Mouse (Mus musculus) Patski (cell line): ENCODE measurements around the gene Hyal3. TPM values are rescaled to one million over a fixed set of nuclear protein-coding genes. Genes with fewer than 3 reads are reported as not detected.

ENCODE experiments used
- ATAC-seq: fragments of 100-300 bp; one replicate; pipeline ENCODE4 v1.8.0; 2021
- CTCF ChIA-PET: fragments of 350-600 bp; sonication (Branson Sonifier 250); formaldehyde crosslinking; loops from one replicate; lab custom pipeline; 2022; ENCODE audit warnings: inconsistent platforms; lab: Charles Lee
- POLR2A ChIA-PET: fragments of 350-600 bp; sonication (Branson Sonifier 250); formaldehyde crosslinking; loops from one replicate; lab custom pipeline; 2022; ENCODE audit warnings: antibody characterized with exemption, inconsistent platforms; lab: Charles Lee
- DNase-seq: peaks from one replicate; pipeline ENCODE4 v3.0.0-alpha.2; 2011; ENCODE audit warnings: low read depth, low spot score
- H3K27me3 ChIP-seq: fragments of 371-371 bp; one replicate; pipeline ENCODE4 v1.5.1; 2021
- CTCF ChIP-seq: fragments of 100-300 bp; IDR thresholded peaks from one replicate; pipeline ENCODE4 v1.5.1; 2021
- in situ Hi-C: fragments of 300-500 bp; cut with MboI; formaldehyde crosslinking; loops from 3 replicates; pipeline ENCODE4 v1.11.1; 2018; ENCODE audit warnings: low pct_unique_long_range_greater_than_20kb, mixed read lengths
- polyA plus RNA-seq: library from polyadenylated mRNA; unstranded; gene quantifications from one replicate; pipeline ENCODE4 v1.2.3, GENCODE M21; 2021

Hyal3 gene
- polyA plus RNA-seq, 1 experiment from 2014 or later, result 1.1 TPM

DNA sequence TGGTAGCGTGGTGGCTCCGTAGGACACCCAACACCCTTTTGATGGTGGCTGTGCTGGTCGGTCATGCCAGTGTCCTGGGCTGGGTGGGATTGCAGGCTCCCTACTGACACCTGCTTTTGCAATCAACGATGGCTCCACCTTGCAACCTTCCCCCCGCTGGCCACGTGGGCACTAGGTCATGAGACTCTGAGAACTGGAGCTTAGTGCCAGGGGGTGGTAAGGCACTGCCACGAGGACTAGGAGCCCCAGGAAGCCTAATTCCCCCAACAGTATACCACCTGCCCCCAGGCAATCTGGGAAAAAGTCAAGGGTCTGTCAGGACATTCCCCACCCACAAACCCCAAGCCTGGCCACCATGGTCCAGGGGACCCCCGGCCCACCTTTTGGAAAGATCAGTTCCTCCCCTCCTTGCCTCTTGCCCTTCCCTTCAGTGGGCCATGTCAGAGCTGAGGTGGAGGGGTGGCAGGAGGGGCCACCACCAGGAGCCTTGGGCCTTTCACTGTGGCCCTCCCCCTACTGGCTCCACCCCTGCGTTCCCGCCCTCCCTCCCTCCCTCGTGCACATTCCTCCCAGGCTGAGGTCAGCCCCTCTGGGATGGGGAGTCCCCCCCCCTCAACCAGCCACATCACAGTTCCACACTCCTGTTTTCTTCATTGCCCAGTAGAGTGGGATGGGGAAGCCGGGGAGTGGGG, 28.3 kb downstream of the Hyal3 start, which contains the start of gene Sema3b:
Gene Sema3b (minus strand): TSS at position 489 of the 692 bp plus-strand sequence.
- ATAC-seq (peak; percentile 29), DNase-seq (no peak)
- in situ Hi-C loops, result loop anchor here (5.0 kb wide), 2 partner anchors 33 to 68 kb away; partner anchors contain the start of gene Gnat1
- no peak for TF ChIP-seq CTCF
- POLR2A ChIA-PET, result interaction anchor here (0.6 to 0.9 kb wide), 3 partner anchors 22 to 791 kb away, joined by 3 read pairs; no protein-coding TSS in a partner anchor
- CTCF ChIA-PET, result interaction anchor here (1.3 to 8.4 kb wide), 2 partner anchors 33 to 129 kb away, joined by 4 to 91 read pairs; no protein-coding TSS in a partner anchor
- no peaks in the 10 kb centered on the region for H3K27me3 ChIP-seq

DNA sequence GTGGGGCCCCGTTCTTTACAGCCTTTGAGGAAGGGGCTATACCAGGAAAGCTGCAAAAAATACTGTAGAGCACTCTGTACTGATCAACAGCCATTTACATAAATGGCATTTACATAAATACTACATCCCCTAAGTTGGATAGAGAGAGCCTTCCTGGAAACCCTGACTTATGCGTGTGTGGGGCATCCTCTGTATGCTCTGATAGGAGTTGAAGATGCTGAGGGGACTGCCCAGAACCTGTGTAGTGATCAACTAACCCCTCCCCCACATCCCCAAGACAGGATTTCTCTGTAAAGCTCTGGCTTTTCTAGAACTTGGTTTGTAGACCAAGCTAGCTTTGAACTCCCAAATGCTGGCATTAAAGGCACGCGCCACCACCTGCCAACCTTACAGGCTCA, 28.8 kb downstream of the Hyal3 start:
- ChIA-PET POLR2A (interaction anchor here (0.7 to 0.9 kb wide), 2 partner anchors 21 to 35 kb away, joined by 3 read pairs; no protein-coding TSS in a partner anchor), CTCF (interaction anchor here (1.1 to 8.4 kb wide), 4 partner anchors 10 to 129 kb away, joined by 3 to 91 read pairs (median 4); partner anchors contain the start of gene Slc38a3)
- no peak for TF ChIP-seq CTCF
- ATAC-seq, result no peak
- no peak for DNase-seq
- in situ Hi-C loops, result loop anchor here (5.0 kb wide), 2 partner anchors 33 to 68 kb away; partner anchors contain the start of gene Gnat1
- no peaks in the 10 kb centered on the region for H3K27me3 ChIP-seq

DNA sequence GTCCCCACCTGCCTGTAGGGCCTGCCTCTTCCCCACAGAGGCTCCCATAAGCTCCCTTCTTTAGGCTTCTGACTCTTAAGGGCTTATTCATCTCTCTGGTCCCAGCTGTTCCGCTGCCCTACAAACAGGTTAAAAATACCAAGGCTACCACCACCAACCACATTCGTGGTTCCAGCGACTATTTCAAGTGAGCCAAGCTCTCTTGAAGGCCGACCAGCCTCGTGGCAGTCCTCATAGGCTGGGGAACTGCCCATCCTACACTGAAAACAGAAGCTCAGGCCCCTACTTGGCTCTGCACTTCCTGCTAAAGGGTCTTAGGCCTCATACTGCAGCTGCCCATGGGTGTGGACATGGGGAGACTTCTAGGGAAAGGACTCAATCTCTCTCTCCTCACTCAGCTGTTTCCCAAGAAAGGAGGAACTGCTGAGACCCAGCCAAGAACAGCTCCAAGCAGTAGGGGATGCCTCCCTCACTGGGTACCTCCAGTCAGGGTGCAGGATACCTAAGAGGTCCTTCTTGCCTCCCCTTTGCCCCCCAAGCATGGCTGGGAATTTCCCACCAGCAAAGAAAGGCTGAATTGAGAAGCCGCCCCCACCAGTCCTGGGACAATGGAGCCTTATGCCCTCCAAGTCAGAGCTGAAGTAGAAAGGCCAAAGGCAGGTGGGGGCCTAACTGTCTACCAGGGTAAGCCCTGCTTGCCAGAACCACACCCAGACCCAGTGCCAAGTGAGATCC, 31.0 kb downstream of the Hyal3 start:
- TF ChIP-seq CTCF, result no peak
- no peak for ATAC-seq
- CTCF ChIA-PET, result interaction anchor here (0.9 to 8.4 kb wide), 9 partner anchors 10 to 117 kb away, joined by 3 to 91 read pairs (median 5); no protein-coding TSS in a partner anchor
- DNase-seq, result no peak
- in situ Hi-C loops, result no loop called here
- no peaks in the 10 kb centered on the region for H3K27me3 ChIP-seq
- POLR2A ChIA-PET, result no interaction called here

GRCm38 (mm10) chr9:107612191-107612944, 31.8 kb downstream of the Hyal3 start:
- TF ChIP-seq CTCF, result no peak
- ChIA-PET CTCF (interaction anchor here (0.9 to 8.4 kb wide), 18 partner anchors 11 to 117 kb away, joined by 3 to 91 read pairs (median 4); partner anchors contain the start of genes Gnai2 and Ifrd2), POLR2A (no interaction called here)
- ATAC-seq (peak; percentile 81), DNase-seq (no peak)
- in situ Hi-C loops, result no loop called here
- H3K27me3 ChIP-seq, result no peaks in the 10 kb centered on the region

- no peaks in the 10 kb centered on the region for H3K27me3 ChIP-seq
- in situ Hi-C loops, result no loop called here
- TF ChIP-seq CTCF, result no peak
- ATAC-seq (no peak), DNase-seq (no peak)
- CTCF ChIA-PET, result interaction anchor here (1.1 to 8.4 kb wide), 16 partner anchors 11 to 116 kb away, joined by 3 to 91 read pairs (median 4); partner anchors contain the start of genes Gnai2 and Ifrd2
- POLR2A ChIA-PET, result interaction anchor here (0.7 kb wide), 1 partner anchor 13 kb away, joined by 3 read pairs; no protein-coding TSS in a partner anchor
These were observed 32.4 kb downstream of the Hyal3 start for GRCm38 (mm10) chr9:107612945-107613569.

DNA sequence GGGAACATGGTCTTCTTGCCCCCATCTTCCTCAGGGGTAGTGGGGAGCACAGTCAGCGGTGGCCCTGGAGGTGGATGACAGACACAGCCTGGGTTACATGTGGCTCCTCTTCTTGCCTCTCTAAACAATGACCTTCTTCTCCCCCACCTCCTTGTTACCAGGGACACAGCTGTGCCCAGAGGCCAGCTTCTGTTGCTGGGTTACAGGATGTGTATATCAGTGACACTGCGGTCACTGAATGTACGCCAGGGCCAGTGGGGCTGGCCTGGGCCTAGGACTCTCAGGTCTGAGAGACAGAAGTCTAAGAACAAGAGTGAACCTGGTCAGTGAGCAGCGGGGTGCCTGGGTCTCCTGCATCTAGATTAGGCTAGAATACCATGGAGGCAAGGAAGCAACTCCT, 34.4 kb downstream of the Hyal3 start:
- TF ChIP-seq CTCF, result no peak
- DNase-seq, result no peak
- ChIA-PET CTCF (interaction anchor here (1.6 to 3.6 kb wide), 2 partner anchors 11 to 30 kb away, joined by 7 to 14 read pairs; no protein-coding TSS in a partner anchor), POLR2A (no interaction called here)
- no peak for ATAC-seq
- no peaks in the 10 kb centered on the region for H3K27me3 ChIP-seq
- in situ Hi-C loops, result no loop called here

- ChIA-PET POLR2A (no interaction called here), CTCF (interaction anchor here (1.4 to 3.6 kb wide), 3 partner anchors 13 to 27 kb away, joined by 3 to 14 read pairs (median 6); no protein-coding TSS in a partner anchor)
- no peaks in the 10 kb centered on the region for H3K27me3 ChIP-seq
- no peak for ATAC-seq
- no peak for DNase-seq
- TF ChIP-seq CTCF, result no peak
- in situ Hi-C loops, result no loop called here
These were observed 36.8 kb downstream of the Hyal3 start for GRCm38 (mm10) chr9:107617461-107617860.

DNA sequence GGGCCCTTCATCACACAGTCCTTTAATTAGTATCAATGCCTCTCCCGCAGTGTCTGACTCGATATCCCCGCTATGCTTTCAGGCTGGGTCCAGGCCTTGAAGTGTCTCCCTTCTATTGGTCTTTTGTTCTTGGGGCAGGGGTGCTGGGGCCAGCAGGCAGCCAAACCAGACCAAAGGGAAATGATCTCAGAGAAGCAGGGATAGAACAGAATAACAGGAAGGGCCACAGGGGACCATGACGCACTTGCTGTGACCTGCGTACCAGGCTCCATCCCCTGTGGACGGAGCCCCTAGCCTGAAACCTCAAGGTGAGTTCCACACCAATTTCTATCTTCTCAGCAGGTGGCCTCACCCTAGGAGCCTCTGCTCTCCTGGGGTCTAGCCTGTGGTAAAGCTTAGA, 37.5 kb downstream of the Hyal3 start:
- in situ Hi-C loops, result no loop called here
- TF ChIP-seq CTCF, result no peak
- ChIA-PET CTCF (interaction anchor here (1.4 to 3.6 kb wide), 4 partner anchors 12 to 27 kb away, joined by 3 to 16 read pairs (median 10); no protein-coding TSS in a partner anchor), POLR2A (interaction anchor here (0.6 to 1.3 kb wide), 2 partner anchors 10 to 15 kb away, joined by 3 read pairs; no protein-coding TSS in a partner anchor)
- no peaks in the 10 kb centered on the region for H3K27me3 ChIP-seq
- DNase-seq (no peak), ATAC-seq (no peak)
